Mouse (Mus musculus): Measurements from ENCODE around the gene Ppard.

Ppard gene

DNA sequence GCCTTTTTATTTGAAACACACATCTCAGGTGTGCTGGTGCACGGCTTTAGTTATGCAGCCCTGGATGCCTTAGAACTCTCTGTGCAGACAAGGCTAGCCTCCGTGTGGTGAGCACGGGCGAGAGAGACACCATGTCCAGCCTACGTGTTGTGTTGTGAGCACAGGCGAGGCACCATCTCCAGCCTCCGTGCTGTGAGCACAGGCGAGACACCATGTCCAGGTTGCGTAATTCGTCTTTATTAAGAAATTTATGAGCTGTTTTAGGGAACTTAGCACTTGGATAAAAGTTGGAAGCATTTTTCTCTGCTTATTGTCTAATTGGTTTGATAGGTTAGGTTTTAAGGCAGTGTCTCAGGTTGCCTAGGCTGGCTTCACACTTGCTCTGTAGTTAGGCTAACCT is 50.7 kb downstream of the Ppard start:
- DNase-seq (ENCODE audit: low read depth, low spot score): no peak

DNA sequence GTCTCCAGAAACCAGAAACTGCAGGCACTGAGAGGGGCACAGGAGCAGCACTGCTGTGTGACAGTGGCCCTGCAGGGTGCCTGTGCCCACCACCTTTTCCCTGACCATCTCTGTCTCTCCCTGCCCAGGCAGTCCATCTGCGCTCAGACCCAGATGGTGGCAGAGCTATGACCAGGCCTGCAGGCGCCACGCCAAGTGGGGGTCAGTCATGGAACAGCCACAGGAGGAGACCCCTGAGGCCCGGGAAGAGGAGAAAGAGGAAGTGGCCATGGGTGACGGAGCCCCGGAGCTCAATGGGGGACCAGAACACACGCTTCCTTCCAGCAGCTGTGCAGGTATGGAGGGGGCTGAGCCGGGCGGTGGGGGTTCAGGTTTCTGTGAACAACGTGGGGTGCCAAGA is 53.6 kb downstream of the Ppard start:
- no peak for DNase-seq (ENCODE audit: low read depth, low spot score)

DNA sequence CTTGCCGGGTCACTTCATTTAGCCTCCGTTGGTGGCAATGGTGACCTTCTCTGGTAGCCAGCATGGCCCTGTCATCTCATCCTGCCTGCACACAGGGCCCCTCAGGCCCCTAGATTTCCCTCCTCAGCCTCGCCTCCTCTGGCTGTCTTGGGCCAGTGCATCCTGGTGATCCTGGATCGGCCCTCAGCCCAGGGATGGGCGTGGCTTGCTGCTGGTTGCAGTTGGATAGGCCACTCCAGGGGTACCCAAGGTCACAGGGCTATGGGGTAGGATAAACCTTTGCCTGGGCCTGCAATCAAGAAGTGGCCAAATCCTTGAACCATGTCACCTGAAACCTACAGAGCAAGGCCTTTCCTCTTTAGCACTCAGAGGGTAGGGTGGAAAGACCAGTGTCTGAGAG is 54.5 kb downstream of the Ppard start:
- no peak for DNase-seq (ENCODE audit: low read depth, low spot score)

DNA sequence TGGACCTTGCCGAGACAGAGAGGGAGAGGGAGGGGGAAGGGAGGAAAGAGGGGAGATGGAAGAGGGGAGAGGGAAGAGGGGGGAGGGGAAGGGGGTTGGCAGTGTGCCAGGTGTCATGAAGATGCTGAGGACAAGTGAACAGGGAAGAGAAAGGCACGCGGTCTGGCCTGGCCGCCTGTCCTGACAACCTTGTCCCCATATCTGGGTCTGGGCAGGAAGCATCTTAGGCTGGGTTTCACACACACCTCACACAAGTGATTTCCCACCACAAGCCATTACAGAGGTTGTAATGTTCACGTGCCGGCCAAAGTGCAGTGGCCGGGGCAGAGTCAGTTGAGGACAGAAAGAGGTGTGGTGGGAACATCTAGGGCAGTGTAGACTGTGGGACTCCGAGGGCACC is 55.1 kb downstream of the Ppard start:
- no peak for DNase-seq (ENCODE audit: low read depth, low spot score)

DNA sequence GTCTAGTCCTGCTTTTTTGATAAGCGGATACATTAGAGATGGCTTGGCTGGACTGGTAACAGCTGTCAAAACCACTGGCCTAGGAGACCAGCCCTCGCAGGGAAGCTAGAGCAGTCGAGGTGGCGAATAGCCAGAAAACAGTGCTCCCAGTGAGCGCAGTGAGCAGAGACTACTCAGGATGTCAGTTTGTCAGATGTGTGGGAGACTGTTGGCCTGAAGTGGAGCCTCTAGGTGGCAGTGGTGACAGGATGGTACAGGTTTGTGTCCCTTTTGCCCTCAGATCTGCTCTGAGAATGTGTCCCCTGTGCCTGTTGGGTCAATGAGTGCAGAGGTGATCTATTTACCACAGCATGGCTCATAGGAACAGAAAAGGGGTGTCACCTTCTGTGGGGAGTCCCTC is 55.5 kb downstream of the Ppard start:
- DNase-seq (ENCODE audit: low read depth, low spot score): peak; percentile 61

DNA sequence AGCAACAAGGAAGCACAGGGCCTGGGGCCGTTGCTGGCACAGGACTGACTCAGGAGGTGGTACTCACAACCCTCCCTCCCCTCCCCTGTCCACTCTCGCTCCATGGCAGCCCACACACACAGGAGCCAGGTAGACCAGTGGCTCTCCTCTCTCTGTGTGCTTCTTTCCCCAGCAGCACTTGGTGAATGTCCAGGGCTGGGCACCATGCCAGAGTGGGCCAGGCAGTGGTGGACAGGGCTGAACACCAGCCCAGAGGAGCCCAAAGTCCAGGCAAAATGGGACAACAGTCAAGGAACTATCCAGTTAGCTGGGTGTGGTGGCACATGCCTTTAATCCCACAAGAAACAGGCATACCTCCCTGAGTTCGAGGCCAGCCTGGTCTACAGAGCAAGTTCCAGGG is 57.8 kb downstream of the Ppard start:
- DNase-seq (ENCODE audit: low read depth, low spot score): no peak

DNA sequence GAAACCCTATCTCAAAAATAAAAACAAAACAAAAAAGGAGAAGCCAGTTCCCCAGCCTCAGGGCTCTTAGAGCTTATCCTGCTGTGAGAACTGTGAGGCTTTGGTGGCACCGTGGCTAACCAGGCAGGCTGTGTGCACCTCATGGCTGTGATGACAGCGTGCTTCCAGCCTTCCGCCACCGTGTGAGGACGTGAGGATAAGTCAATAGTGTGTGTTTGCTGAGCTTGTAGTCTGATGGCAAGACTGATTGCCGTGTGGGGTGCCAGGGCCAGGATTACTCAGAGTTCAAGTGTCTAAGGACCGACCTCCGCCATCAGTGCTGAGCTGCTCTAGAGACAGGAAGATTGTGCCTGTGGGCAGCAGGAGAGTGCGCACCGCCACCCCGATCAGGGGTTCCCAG is 58.2 kb downstream of the Ppard start:
- DNase-seq (ENCODE audit: low read depth, low spot score): no peak

DNA sequence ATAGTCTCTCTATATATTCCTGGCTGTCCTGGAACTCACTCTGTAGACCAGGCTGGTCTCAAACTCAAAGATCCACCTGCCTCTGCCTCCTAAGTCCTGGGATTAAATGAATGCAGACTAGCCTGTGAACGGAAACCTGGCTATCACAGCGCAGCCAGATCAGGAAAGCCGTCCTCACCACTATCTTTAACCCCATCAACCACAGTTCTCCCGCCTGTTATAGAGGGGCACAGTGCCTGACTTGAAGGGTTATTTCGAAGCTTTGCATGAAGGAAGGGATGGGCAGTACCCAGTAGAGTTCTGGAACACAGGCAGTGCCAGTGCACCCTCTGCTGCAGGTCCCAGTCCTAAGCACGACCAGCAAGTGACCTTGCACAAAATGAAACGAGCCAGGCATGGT is 58.8 kb downstream of the Ppard start:
- no peak for DNase-seq (ENCODE audit: low read depth, low spot score)

DNA sequence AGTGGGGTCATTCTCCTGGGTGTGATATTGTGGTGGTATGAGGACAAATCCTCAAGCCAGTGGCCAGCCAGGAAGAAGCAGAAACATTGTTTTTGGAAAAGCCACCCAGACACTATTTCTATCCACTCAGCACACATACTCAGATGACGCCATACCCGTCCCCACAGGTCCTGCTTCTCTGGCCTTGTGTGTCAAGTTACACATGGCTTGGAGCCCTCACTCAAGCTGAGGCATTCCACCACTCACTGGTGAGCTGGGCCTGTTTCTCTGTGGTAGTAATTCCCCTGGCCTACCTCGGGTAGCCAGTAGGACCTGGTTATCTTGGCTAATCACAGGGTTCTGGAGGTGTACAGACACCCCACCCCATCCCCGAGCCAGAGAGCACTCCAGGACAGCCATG is 61.2 kb downstream of the Ppard start:
- DNase-seq (ENCODE audit: low read depth, low spot score): no peak

DNA sequence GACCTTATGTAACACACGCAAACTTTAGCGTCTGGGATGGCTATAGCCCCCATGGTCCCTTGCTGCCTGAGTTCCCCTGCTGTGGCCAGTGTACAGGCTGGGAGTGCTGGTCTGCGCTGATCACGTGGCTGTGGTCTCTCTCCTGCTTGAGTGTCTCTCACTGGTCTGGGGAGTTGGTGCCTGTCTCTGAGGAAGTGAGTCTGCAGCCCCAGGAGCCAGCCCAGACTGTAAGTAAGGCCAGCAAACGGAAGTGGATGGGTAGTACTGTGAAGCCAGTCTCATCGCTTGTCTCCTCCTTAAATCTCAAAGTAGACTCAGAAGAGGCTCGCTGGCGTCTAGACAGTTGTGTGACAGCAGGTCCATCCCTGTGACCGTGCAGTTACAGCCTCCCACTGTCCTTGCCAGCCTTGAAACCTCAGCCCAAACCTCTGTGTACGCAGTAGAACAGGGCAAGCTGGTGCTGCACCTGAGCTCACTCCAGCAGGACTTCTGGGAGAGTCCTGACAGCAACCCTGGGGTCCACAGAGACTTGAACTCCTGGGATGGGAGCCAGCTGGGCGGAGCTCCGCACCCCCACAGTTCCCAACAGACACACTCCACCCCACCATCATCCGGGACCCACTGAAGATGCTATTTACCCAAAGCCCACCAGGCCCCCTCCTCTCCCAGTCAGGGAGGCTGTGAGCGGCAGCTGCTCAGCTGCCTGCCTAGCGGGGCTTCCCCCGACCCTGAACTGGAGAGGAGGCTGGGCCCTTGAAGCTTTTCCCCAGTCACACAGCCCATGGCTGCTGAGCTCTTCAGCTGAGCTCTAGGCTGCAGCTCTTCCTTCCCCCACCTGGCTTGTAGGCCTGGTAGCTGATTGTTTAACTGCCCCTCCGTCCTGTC is 62.2 kb downstream of the Ppard start:
- no peak for DNase-seq (ENCODE audit: low read depth, low spot score)

DNA sequence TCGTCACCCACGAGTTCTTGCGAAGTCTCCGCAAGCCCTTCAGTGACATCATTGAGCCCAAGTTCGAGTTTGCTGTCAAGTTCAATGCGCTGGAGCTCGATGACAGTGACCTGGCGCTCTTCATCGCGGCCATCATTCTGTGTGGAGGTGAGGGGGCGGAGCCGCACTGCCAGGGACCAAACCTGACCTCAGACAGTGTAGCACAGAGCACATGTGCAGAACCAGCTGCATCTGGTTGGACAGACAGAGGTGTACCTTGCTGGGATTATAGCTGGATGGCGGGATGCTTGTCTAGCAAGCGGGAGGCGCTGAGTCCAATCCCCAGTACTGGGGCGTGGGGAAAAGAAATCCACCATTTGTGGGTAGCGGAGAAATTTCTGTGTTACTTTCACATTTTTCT is 66.4 kb downstream of the Ppard start:
- DNase-seq (ENCODE audit: low read depth, low spot score): no peak

DNA sequence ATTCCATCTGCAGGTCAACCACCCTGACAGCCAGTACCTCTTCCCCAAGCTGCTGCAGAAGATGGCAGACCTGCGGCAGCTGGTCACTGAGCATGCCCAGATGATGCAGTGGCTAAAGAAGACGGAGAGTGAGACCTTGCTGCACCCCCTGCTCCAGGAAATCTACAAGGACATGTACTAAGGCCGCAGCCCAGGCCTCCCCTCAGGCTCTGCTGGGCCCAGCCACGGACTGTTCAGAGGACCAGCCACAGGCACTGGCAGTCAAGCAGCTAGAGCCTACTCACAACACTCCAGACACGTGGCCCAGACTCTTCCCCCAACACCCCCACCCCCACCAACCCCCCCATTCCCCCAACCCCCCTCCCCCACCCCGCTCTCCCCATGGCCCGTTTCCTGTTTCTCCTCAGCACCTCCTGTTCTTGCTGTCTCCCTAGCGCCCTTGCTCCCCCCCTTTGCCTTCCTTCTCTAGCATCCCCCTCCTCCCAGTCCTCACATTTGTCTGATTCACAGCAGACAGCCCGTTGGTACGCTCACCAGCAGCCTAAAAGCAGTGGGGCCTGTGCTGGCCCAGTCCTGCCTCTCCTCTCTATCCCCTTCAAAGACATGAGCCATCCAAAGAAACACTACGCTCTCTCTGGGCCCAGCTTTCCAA is 67.3 kb downstream of the Ppard start:
- no peak for DNase-seq (ENCODE audit: low read depth, low spot score)

DNA sequence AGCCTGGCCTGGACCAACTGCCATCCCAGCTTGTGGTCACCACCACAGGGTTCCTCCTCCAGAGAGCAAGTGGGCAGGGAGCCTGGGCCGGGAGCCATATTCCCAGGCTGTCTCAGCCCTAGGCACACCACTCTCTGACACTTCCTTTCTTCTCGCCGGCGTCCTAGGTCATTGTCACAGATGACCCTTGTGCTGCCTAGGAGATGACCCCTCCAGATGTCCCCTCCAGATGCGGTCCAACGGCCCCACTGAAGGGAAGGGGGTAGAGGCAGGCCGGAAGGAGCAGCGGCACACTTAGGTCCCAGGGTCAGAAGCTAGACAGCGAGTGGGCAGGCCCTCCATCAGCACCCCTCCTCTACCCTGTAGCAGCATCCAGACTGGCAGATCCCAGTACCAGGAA is 67.8 kb downstream of the Ppard start:
- DNase-seq (ENCODE audit: low read depth, low spot score): no peak

DNA sequence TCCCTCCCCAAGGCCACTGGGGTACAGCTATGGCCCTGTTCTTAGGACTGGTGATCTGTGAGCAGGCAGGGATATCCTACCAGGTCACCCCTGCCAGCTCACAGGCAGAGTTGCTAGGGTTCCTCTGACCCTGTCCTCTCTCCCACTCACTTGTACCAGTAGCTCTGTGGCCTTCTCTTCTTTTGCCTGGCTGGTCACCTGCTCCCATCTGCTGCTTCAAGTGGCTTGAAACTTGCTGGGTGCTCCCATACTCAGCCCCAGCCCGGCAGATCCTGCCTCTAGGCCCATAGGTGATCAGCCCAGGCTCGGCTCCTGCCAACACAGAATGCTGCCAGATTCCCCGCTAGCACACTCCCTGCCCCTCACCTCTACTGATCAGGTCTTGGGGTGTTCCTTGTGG is 68.3 kb downstream of the Ppard start:
- no peak for DNase-seq (ENCODE audit: low read depth, low spot score)

DNA sequence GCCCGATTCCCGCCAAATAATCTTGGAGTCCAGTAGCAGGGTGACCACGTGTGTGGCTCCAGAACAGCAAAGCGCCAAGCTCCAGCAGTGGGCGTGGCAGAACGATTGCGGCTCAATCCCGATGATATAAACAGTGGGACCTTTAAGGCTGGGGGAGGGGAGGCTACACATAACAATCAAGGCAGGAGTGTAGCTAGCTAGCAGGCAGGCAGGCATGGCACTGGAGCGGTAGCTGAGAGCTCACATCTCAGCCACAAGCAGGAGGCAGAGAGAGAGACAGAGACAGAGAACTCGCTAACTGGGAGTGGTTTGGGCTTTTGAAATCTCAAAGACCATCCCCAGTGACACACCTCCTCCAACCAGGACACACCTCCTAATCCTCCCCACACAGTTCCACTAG is 72.7 kb downstream of the Ppard start:
- DNase-seq (ENCODE audit: low read depth, low spot score): no peak

DNA sequence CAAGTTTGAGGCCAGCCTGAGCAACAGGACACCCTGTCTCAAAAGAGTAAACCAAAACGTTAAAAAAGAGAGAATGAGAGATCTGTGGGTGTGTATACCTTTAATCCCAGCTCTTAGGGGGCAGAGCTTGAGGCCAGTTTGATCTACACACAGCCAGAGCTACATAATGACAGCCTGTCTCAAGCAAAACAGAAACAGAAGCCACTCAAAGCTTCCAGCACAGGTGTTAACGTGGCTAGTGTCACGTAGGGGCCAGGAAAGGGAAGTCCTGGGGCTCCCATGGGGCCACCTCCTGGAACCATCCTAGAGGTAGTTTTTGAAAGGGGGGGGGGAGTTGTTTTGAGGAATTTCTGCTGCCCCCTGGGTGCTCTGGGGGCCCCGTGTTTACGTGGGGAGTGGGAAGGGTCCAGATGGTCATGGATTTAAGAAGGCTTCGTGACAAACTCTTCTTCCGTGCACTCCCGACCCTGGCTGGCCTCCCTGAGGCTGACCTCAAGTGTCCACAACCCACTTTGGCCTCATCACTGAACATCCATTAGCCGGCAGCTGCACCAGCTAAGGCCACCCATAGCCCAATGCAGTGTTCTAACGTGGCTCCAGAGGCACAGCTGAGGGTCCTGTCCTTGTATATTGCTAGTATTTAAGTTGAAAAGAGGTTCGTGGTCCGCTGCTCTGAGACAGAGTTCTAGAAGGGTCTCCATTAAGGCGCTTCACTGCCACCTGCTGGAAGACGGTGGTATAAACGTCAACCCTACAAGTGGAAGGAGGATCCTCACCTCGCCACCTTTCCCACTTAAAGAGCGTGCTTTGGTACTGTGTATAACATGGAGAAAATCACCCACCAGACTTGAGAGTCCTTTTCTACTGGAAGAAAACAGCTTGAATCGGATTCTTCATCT is 76.0 kb downstream of the Ppard start:
- peak; percentile 93 for DNase-seq (ENCODE audit: low read depth, low spot score)

DNA sequence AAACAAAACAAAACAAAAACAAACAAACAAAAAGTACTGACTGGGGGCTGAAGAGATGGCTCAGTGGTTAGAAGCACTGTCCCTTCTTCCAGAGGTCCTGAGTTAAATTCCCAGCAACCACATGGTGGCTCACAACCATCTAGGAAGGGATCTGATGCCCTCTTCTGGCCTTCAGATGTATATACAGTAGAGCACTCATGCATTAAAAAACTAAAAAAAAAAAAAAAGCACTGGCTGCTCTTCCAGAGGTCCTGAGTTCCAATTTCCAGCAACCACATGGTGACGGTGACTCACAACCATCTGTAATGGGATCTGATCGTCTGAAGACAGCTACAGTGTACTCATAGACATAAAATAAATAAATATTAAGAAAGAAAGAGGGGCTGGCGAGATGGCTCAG is 78.3 kb downstream of the Ppard start:
- peak; percentile 43 for DNase-seq (ENCODE audit: low read depth, low spot score)

DNA sequence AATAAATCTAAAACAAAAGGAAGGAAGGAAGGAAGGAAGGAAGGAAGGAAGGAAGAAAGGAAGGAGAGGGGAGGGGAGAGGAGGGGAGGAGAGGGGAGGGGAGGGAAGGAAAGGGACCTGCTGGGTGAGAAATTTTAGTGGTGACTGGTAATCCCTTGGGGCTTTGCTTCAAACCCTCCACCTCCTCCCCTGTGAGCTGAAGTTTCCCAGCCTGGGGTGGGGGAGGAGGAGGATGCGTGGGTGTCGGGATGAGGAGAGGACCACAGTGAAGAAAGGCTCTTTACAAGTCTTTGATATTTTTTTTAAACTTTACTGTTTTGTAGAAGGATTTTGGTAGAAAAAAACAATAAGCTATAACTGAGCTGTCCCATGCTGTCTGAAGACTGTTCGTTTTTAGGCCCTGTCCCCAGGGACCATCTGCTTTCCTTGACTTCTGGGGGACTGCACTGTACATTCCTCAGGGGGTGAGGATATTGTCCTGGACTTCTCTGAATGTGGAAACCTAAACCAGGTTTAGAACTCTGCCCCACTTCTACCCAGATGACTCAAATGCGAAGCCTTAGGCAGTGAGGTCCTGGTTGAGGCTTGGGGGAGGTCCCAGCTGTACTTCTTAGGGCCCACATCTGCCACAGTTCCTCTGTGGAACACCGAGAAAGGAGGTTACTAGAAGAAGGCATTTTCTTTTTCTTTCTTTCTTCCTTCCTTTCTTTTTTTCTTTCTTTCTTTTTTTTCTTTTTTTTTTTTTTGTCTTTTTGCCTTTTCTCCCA is 79.0 kb downstream of the Ppard start:
- DNase-seq (ENCODE audit: low read depth, low spot score): no peak

DNA sequence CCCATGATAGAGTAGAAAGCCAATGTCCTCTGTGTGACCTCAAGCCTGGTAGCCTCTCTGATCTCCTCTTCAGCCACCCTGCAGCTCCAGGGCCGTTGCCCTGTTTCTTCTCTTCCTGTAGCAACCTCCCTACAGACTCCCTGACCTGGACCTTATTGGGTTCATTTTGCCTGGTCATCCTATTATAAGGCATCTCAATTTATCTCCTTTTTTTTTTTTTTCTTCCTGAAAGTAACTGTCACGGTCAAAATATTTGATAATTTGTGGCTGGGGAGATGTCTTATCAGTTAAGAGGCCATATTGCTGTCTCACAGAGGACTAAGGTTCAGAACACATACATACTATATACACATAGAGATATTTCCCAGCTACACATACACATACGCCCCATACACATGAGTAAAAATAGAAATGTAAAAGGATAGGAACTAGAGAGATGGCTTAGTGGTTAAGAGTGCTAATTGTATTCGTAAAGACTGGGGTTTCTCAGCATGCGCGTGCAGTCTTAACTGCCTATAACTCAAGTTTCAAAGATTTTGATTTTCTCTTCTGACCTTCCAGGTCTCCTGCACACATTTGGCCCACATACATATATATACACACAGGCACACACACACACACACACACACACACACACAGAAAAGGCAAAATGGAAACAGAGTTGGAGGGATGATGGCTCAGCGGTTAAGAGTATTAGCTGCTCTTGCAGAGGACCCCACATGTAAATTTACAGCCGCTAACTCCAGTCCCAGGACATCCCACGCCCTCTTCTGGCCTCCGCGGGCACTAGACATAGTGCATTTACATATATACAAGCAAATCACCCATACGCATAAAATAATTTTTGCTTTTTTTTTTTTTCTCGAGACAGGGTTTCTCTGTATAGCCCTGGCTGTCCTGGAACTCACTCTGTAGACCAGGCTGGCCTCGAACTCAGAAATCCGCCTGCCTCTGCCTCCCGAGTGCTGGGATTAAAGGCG is 80.0 kb downstream of the Ppard start:
- DNase-seq (ENCODE audit: low read depth, low spot score): peak; percentile 65

DNA sequence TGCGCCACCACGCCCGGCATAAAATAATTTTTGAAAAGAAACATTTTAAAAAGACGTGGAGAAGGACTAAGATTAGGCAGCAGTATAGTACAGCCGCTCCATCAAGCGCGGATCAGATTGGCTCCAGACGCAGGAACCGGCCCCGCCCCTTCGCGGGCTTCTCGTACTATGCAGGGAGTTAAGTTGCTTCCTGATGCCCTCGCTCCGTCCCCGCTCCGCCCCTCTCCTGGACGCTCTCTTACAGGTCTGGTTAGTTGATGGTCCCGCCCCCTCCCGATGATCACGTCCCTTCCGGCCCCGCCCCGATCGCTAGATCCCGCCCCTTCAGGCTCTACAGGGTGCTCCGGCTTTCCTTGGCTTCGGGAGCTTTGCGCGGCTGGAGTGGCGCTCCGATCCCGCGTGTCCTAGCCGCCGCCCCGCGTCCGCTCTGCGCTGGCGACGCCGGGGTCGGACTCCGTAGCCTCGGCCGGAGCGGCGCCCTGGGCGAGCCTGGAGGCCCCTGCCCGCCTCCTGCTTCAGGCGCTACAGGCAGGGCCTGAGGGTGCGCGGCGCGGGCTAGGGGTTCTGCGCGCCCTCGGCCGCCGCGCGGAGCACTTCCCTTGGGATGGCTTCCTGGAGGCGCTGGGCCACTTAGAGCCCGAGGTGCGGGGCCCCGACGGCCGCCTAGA is 80.8 kb downstream of the Ppard start, which contains the start of gene Fance:
Gene Fance, plus strand, starts transcription at position 308 of the 668 bp plus-strand sequence.
- peak; percentile 99 for DNase-seq (ENCODE audit: low read depth, low spot score)
